Mouse (Mus musculus) left cerebral cortex, adult 11 months (tissue): ENCODE data around the gene Pias4.
A peak's percentile ranks its signal among the peaks of the same experiment; 100 is the strongest.
"Not testable (repeated sequence)": the region's sequence is repeated elsewhere in the genome, so short reads cannot be mapped to it uniquely, and the experiment has no call there.

Experiments used
- DNase-seq: peaks from one replicate; pipeline ENCODE4 v3.0.0; 2022; ENCODE audit warnings: low spot score

The Pias4 gene

GRCm38 (mm10) chr10:81167200-81168086 is at the start of gene Pias4:
Gene Pias4 (minus strand): TSS chr10:81167923.
- DNase-seq: peak; percentile 100

GRCm38 (mm10) chr10:81217267-81217666 is 49.5 kb upstream of the Pias4 start:
- not testable (repeated sequence) for DNase-seq

GRCm38 (mm10) chr10:81216810-81217209 is 49.1 kb upstream of the Pias4 start:
- no peak for DNase-seq

- DNase-seq: no peak
These were observed 48.5 kb upstream of the Pias4 start for GRCm38 (mm10) chr10:81216260-81216659.

- DNase-seq: no peak
These were observed 42.4 kb upstream of the Pias4 start for GRCm38 (mm10) chr10:81210154-81210553.

- no peak for DNase-seq
These were observed 36.4 kb upstream of the Pias4 start for GRCm38 (mm10) chr10:81204137-81204536.

- DNase-seq: no peak
These were observed 35.4 kb upstream of the Pias4 start for GRCm38 (mm10) chr10:81202978-81203720.

GRCm38 (mm10) chr10:81201807-81202758 is 34.4 kb upstream of the Pias4 start, which contains the start of gene Nmrk2:
Gene Nmrk2 (minus strand): TSS chr10:81202051.
- no peak for DNase-seq

- no peak for DNase-seq
These were observed 33.0 kb upstream of the Pias4 start for GRCm38 (mm10) chr10:81200605-81201287.

- DNase-seq: no peak
These were observed 32.4 kb upstream of the Pias4 start for GRCm38 (mm10) chr10:81200141-81200540.

- no peak for DNase-seq
These were observed 31.3 kb upstream of the Pias4 start for GRCm38 (mm10) chr10:81198990-81199389.

- no peak for DNase-seq
These were observed 30.5 kb upstream of the Pias4 start for GRCm38 (mm10) chr10:81198230-81198629.

GRCm38 (mm10) chr10:81197305-81197704 is 29.6 kb upstream of the Pias4 start:
- DNase-seq: no peak

GRCm38 (mm10) chr10:81196470-81197065 is 28.8 kb upstream of the Pias4 start:
- DNase-seq: no peak

- no peak for DNase-seq
These were observed 27.6 kb upstream of the Pias4 start for GRCm38 (mm10) chr10:81195300-81195699.

GRCm38 (mm10) chr10:81193991-81194774 is 26.5 kb upstream of the Pias4 start:
- no peak for DNase-seq

- no peak for DNase-seq
These were observed 25.3 kb upstream of the Pias4 start for GRCm38 (mm10) chr10:81192968-81193501.

- peak; percentile 86 for DNase-seq
These were observed 24.7 kb upstream of the Pias4 start for GRCm38 (mm10) chr10:81192270-81192967.

GRCm38 (mm10) chr10:81191342-81191982 is 23.7 kb upstream of the Pias4 start:
- no peak for DNase-seq
